Mouse (Mus musculus) lung, postnatal 0 days (tissue): ENCODE data around the gene Abcc2. TPM values are rescaled to one million over a fixed set of nuclear protein-coding genes. Genes with fewer than 3 reads are reported as not detected.

Experiments
- ATAC-seq: fragments of 200-750 bp; cut with Nextera tagmentation; 2 replicates; pipeline ENCODE4 v1.8.0; 2017; ENCODE audit warnings: moderate library complexity
- DNase-seq: peaks from one replicate; pipeline ENCODE4 v3.0.0-alpha.2; 2016; ENCODE audit warnings: low spot score
- H3K27ac ChIP-seq: fragments of 300-500 bp; sonication (generic); 2 replicates; pipeline ENCODE4 v1.5.1; 2014; ENCODE audit warnings: antibody characterized with exemption, mild to moderate bottlenecking, low read length, mixed read lengths
- H3K27me3 ChIP-seq: fragments of 300-500 bp; sonication (generic); replicated peaks from 2 replicates; pipeline ENCODE4 v1.6.1; 2014; ENCODE audit warnings: low read length, mixed read lengths; ENCODE audit not compliant: insufficient read depth
- H3K36me3 ChIP-seq: fragments of 300-500 bp; sonication (generic); 2 replicates; pipeline ENCODE4 v1.6.1; 2014; ENCODE audit warnings: low read length, mixed read lengths; ENCODE audit not compliant: insufficient read depth
- H3K4me1 ChIP-seq: fragments of 300-500 bp; sonication (generic); 2 replicates; pipeline ENCODE4 v1.6.1; 2014; ENCODE audit warnings: antibody characterized with exemption, low read depth, low read length, mixed read lengths; ENCODE audit not compliant: insufficient read depth
- H3K4me2 ChIP-seq: fragments of 300-500 bp; sonication (generic); replicated peaks from 2 replicates; pipeline ENCODE4 v1.6.1; 2014; ENCODE audit warnings: low read depth, mild to moderate bottlenecking, low read length, moderate library complexity, mixed read lengths
- H3K4me3 ChIP-seq: fragments of 300-500 bp; sonication (generic); 2 replicates; pipeline ENCODE4 v1.5.1; 2014; ENCODE audit warnings: low read depth, low read length
- H3K9ac ChIP-seq: fragments of 300-500 bp; sonication (generic); replicated peaks from 2 replicates; pipeline ENCODE4 v1.6.1; 2014; ENCODE audit warnings: low read depth, mild to moderate bottlenecking
- H3K9me3 ChIP-seq: fragments of 300-500 bp; sonication (generic); 2 replicates; pipeline ENCODE4 v1.6.1; 2016; ENCODE audit warnings: low read length, mixed read lengths
- CTCF ChIP-seq: IDR thresholded peaks from 2 replicates; pipeline ENCODE4 v1.5.1; 2016; ENCODE audit warnings: antibody characterized with exemption, mild to moderate bottlenecking
- EP300 ChIP-seq: IDR thresholded peaks from 2 replicates; pipeline ENCODE4 v1.6.1; 2016; ENCODE audit warnings: antibody characterized with exemption, mild to moderate bottlenecking, control low read depth
- WGBS: fragments of 180-500 bp; shearing (Covaris S2); extraction: QIAGEN DNeasy Blood & Tissue Kit; methylation state at CpG from one replicate; pipeline ENCODE4 v1.1.7; 2014; 5-methylcytosine and 5-hydroxymethylcytosine counted together
- polyA plus RNA-seq: library from polyadenylated mRNA; unstranded; fragments of >200 nt; fragmentation: Nextera tagmentation; extraction: Ambion mirVana; gene quantifications from 2 replicates; pipeline ENCODE4 v1.2.1, GENCODE M21; 2015

The Abcc2 gene
- polyA plus RNA-seq, 1 experiment from 2014 or later = 0.02 TPM

DNA sequence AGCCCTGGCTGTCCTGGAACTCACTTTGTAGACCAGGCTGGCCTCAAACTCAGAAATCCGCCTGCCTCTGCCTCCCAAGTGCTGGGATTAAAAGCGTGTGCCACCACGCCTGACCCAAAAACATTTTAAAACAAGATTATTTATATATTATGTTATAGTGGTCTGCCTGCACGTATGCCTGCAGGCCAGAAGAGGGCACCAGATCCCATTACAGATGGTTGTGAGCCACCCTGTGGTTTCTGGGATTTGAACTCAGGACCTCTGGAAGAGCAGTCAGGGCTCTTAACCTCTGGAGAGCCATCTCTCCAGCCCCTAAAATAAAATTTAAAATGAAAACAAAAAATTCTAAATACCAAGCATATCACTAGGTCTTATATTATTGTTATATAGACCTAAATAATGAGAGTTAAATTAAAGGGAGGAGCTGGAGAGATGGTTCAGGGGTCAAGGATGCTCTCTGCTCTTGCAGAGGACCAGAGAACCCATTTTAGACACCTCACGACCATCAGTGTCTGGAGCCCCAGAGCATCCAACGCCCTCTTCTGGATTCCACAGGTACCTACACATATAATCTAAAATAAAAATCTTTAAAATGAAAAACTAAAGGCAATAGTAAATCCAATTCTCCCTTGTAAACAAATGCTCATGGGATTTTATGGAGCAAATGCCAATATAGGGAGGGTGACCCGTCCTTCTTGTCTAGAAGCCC is 71.0 kb downstream of the Abcc2 start:
- no peaks in the 10 kb centered on the region for H3K27me3 ChIP-seq
- H3K4me3 ChIP-seq = no peak overlapping the region
- WGBS = 77% methylated on average over 7 of the region's 7 CpGs
- H3K9me3 ChIP-seq = no peaks in the 10 kb centered on the region
- peaks cover 42% of the 10 kb centered on the region for H3K36me3 ChIP-seq
- TF ChIP-seq EP300 = no peak
- peak; percentile 67 for TF ChIP-seq CTCF
- no peak overlapping the region for H3K27ac ChIP-seq
- H3K4me2 ChIP-seq = no peak overlapping the region
- DNase-seq (no peak), ATAC-seq (no peak)
- H3K4me1 ChIP-seq = no peaks in the 10 kb centered on the region
- no peak overlapping the region for H3K9ac ChIP-seq

DNA sequence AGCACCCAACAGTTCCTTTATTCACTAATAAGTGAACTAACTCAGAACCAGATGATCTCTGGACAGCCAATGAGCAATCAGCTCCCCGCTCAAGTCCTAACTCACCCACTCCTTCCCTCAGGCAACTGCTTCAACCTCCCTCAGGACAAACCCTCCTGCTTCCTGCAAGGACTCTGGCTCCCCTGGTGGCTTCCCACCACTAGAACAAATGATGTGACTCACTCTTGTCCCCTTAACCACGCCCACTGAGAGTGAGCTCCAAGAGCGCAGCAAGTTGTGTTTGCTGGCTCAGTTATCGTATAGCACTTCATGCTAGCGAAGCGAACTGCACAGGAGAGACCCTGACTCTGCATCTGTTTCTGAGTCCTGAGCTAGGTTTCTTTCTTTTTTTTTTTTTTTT is 75.4 kb downstream of the Abcc2 start:
- Histone ChIP-seq H3K4me1 (no peaks in the 10 kb centered on the region), H3K4me3 (no peak overlapping the region), H3K4me2 (no peak overlapping the region), H3K9ac (no peak overlapping the region), H3K36me3 (peaks cover 30% of the 10 kb centered on the region; the same call in 1 of the 2 replicates), H3K9me3 (no peaks in the 10 kb centered on the region), H3K27ac (no peak overlapping the region), H3K27me3 (no peaks in the 10 kb centered on the region)
- TF ChIP-seq CTCF = peak; percentile 69
- TF ChIP-seq EP300 = no peak
- peak; percentile 69 for ATAC-seq
- 68% methylated on average over 6 of the region's 6 CpGs for WGBS
- DNase-seq = peak; percentile 82

DNA sequence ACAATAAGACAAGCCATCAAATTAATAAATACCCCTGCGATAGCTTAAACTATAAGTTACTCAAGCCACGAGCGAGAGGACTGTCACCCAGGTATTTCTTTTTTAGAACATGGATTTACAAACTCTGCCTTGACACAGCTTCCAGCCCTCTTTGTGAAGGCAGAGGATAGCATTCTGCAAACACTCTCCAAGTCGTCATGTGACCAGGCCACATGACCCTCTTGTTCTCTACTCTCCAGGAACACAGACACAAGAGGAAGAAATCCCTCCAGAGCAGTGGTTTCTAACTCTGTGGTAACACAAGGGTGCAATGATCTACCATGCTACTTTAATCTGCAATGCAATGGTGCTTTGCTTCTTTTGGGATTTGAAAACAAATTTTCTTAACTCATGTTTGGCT is 88.4 kb downstream of the Abcc2 start:
- Histone ChIP-seq H3K9ac (no peak overlapping the region), H3K4me1 (no peaks in the 10 kb centered on the region; the same call in 1 of the 2 replicates), H3K27me3 (no peaks in the 10 kb centered on the region), H3K4me2 (no peak overlapping the region), H3K4me3 (no peak overlapping the region), H3K36me3 (peaks cover 42% of the 10 kb centered on the region), H3K27ac (no peak overlapping the region), H3K9me3 (no peaks in the 10 kb centered on the region)
- TF ChIP-seq EP300 (no peak), CTCF (no peak)
- DNase-seq = no peak
- ATAC-seq = no peak
- 91% methylated on average over 4 of the region's 4 CpGs for WGBS

DNA sequence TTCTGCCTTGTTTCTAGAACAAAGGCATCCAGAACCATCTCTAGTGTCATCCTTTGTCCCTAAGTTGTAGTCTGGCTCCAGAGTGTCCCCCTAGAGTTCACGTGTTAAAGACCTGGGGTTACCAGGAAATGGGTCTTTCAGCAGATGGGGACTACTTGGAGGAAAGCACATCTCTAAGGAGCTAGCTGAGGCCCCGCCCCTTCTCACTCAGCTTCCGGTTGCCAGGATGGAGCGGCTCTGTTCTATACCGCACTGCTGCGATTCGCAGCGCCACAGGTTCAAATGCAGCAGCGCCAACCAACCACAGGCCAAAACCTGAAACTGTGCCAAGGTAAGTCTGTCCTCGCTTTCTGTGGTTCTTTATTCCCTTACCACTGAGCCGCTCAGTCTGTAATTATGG is 92.4 kb downstream of the Abcc2 start:
- ATAC-seq = no peak
- 93% methylated on average over 11 of the region's 11 CpGs for WGBS

DNA sequence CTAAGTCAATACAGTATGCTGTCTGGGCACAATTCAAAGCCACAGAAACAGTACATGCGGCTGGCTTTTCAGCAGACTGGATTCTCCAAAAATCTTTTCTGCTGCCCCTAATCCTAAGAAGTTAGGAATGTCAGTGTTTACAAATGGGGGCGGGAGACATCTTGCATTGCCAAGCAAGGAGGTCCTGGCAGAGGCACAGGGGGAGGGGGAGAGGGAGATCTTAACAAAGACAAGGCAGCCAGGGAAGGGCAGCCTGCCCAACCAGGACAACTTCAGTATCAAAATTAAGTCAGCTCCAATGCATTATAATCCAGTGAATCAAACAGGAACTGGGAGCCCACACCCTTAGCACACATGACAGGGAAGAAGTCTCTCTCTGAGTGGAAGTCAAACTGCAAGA is 94.0 kb downstream of the Abcc2 start:
- ATAC-seq (peak; percentile 43), DNase-seq (peak; percentile 64)
- Histone ChIP-seq H3K36me3 (peaks cover 15% of the 10 kb centered on the region), H3K27me3 (no peaks in the 10 kb centered on the region), H3K4me2 (no peak overlapping the region), H3K9ac (no peak overlapping the region), H3K9me3 (no peaks in the 10 kb centered on the region), H3K4me1 (peaks cover 12% of the 10 kb centered on the region; the same call in 1 of the 2 replicates), H3K4me3 (no peak overlapping the region), H3K27ac (no peak overlapping the region)
- WGBS = 11% methylated on average over 2 of the region's 2 CpGs
- TF ChIP-seq EP300 = no peak
- no peak for TF ChIP-seq CTCF

More for the DNA sequence above, 92.4 kb downstream of the Abcc2 start:
- Histone ChIP-seq H3K9me3 (no peaks in the 10 kb centered on the region), H3K27ac (no peak overlapping the region), H3K9ac (no peak overlapping the region), H3K36me3 (peaks cover 24% of the 10 kb centered on the region), H3K4me1 (peaks cover 6% of the 10 kb centered on the region; the same call in 1 of the 2 replicates), H3K27me3 (no peaks in the 10 kb centered on the region), H3K4me3 (no peak overlapping the region), H3K4me2 (no peak overlapping the region)
- TF ChIP-seq CTCF = no peak
- TF ChIP-seq EP300 = no peak
- DNase-seq = no peak

DNA sequence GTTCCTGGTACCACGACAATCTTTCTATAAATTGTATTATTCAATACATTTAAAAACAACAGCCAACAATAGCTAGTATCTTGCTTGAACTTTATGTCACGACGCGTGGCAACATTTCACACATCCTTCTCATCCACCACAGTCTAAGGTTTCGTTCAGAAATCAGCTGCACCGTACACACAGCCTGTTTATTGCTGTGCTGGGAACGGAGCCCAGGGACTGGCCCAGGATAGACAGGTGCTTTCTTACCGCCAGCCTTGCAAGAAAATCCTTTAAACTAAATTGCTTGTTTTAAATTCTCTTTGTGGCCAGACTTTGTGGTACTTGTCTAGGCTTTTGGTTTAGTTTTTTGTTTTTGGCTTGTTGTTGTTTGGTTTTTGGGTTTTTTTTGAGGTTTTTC is 95.4 kb downstream of the Abcc2 start:
- Histone ChIP-seq H3K27me3 (no peaks in the 10 kb centered on the region), H3K9me3 (no peaks in the 10 kb centered on the region), H3K4me2 (no peak overlapping the region), H3K36me3 (peaks cover 8% of the 10 kb centered on the region; the same call in 1 of the 2 replicates), H3K9ac (no peak overlapping the region), H3K4me1 (peaks cover 12% of the 10 kb centered on the region; the same call in 1 of the 2 replicates), H3K27ac (no peak overlapping the region), H3K4me3 (no peak overlapping the region)
- no peak for DNase-seq
- TF ChIP-seq EP300 = no peak
- TF ChIP-seq CTCF = no peak
- ATAC-seq = no peak
- 77% methylated on average over 8 of the region's 8 CpGs for WGBS
